Mouse (Mus musculus) left cerebral cortex, adult 18-20 months (tissue): ENCODE data around the gene Man2a1. TPM values are rescaled to one million over a fixed set of nuclear protein-coding genes. Genes with fewer than 3 reads are reported as not detected.

Experiments used
- DNase-seq, 2 experiments: peaks; one replicate each; pipeline ENCODE4 v3.0.0; 2021 to 2022; ENCODE audit warnings: low spot score in 2 of 2, mixed read lengths in 1 of 2
- total RNA-seq, 2 experiments: library from RNA; stranded (reverse); gene quantifications; 2 replicates each; pipeline ENCODE4 v1.2.3; 2021

Gene Man2a1
- total RNA-seq, 2 experiments from 2014 or later: 17.2 to 18.8 TPM

- no peak for DNase-seq
These were observed 96.8 kb downstream of the Man2a1 start for GRCm38 (mm10) chr17:64697277-64697831.

- DNase-seq: no peak
These were observed 98.0 kb downstream of the Man2a1 start for GRCm38 (mm10) chr17:64698516-64698915.

DNA sequence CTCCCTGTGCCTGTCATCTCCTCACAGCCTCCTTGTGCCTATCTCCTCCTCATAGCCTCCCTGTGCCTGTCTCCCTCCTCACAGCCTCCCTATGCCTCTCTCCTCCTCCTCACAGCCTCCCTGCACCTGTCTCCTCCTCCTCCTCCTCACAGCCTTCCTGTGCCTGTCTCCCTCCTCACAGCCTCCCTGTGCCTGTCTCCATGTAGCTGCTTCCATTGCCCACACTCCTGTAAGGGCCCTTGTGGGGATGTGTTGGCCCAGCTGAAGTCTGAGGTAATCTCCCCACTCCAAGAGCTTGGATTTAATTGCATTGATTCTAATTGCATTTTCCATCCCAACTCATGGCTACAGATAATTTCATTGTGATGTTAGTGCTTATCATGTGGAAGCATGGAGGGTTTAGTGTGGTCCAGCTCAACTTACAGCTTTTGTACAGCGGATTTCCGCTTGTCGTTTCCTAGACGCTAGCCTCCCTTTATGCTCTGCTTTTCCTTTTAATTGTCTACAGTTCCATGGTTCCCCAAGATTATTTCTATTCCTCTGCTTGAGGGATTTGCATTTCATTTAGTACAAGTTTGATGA, 103.2 kb downstream of the Man2a1 start:
- DNase-seq: no peak

- no peak for DNase-seq
These were observed 107.0 kb downstream of the Man2a1 start for GRCm38 (mm10) chr17:64707529-64707928.

- no peak for DNase-seq
These were observed 115.8 kb downstream of the Man2a1 start for GRCm38 (mm10) chr17:64716318-64716717.

- DNase-seq: no peak
These were observed 119.2 kb downstream of the Man2a1 start for GRCm38 (mm10) chr17:64719760-64720159.

DNA sequence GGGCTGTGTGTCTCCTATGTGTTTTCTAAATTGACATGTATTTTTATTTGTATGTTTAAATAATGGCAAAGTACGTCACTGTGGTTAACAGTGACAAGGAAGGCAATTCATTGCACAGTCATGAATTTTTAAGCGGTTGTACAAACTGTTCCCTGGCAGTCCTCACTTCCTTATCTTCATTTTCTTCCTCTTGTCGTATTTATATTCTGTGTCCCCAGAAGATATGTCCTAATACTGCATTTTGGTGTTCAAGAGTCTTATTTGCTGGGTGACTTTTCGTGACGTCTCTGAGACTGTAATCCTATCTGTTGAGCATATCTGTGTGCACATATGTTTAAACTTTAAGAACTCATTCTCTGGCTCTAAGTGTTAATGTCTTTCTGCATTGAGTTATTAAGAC, 120.6 kb downstream of the Man2a1 start:
- DNase-seq: no peak

- DNase-seq: no peak
These were observed 122.6 kb downstream of the Man2a1 start for GRCm38 (mm10) chr17:64723162-64723561.

DNA sequence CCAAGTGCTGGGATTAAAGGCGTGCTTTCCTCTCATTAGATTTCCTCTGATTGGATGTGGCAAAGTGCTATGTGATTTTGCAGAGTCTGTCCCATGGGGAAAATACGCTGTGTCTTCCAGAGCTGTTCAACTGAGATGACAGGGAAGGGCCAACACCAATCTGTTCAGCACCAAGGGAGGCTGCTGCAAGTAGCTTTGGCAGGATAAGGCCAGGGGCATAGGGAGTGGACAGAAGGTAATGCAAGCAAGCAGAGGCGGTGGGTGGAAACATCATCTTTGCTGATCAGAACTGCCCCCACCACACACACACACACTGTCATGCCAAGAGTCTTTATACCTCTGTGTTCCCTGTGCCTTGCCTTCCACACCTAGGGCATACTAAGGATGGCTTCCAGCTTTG, 124.7 kb downstream of the Man2a1 start:
- DNase-seq: no peak

GRCm38 (mm10) chr17:64726032-64726431, 125.5 kb downstream of the Man2a1 start:
- no peak for DNase-seq

- no peak for DNase-seq
These were observed 135.0 kb downstream of the Man2a1 start for GRCm38 (mm10) chr17:64735492-64735891.

GRCm38 (mm10) chr17:64737918-64738317, 137.4 kb downstream of the Man2a1 start:
- DNase-seq: no peak

DNA sequence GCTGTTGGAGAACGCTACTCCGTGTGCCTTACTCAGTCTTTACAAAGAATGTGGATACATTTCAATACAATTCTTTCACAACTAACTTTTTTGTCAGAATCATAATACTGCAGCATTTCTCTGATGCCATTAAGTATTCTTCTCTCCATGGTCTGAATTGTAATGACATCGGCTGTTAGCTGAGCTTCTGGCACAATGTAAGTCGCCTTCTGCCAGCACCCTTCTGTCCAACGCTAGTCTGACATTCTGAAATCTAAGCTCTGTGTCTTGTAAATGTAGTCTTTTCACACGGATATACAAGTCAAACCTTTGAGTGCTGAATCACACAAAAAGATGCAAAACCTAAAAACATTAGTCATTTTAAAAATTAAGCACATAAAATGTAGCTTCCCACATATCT, 138.6 kb downstream of the Man2a1 start:
- DNase-seq: no peak

DNA sequence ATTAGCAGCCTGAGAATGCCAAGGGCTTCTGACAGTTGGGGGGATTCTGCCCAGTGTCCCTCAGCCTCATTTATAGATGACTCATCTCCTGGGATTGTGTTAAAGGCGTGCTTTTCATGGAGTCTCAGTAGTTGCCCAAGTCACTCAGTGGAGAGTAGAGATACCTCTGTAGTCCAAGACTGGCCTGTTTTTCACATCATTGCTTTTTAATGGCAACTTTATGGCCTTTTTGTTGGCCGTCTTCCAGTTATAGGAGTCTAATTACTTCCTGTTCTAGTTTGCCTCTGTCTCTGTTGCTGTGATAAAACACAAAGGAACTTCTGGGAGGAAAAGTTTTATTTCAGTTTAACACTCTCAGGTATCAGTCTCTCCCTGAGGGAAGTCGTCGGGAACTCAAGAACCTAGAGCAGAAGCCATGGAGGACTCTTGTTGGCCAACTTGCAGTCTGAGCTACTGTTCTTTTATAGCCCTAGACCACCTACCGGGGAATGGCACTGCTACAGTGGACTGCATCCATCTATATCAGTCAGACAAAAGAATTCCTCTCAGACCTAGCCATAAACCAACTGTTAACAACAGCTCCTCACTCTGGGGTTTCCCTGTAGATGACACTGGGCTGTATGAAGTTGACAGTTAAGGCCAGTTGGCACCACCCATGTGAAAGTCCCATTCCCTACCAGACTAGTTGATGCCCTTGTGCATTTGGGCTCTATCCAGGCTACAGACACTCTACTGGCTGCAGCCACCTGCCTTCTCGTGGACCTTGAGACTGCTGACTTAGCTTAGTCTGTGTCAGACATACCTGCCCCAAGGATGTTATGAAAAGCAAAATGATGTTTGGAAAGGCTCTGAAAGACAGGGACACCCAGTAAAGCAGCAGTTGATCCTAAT, 142.4 kb downstream of the Man2a1 start:
- no peak for DNase-seq

GRCm38 (mm10) chr17:64743606-64744300, 143.2 kb downstream of the Man2a1 start:
- no peak for DNase-seq

DNA sequence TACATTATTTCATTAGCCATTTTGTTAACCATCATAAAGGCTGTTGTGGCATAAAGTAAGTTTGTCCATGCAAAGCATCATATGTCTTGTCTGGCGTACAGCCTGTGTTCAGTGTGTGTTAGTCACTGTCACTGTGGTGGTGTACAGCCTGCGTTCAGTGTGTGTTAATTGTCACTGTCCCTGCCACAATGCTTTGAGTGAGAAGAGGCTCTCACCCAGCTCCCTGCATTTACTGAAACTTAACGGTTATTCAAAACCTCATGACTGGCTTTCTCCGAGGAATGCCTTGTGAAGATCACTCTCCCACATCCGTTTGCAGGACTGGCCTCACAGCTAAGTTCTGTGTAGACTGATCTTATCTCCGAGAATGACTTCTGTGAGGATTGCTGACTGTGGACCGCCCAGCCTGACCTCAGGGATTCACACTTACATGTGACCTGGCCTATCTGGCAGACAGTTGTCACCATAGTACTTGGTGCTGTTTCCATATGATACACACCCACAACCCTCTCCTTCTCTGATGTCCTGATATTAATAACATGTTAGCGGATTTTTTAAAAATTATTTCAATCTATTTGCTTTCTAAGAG, 146.2 kb downstream of the Man2a1 start:
- DNase-seq: no peak

DNA sequence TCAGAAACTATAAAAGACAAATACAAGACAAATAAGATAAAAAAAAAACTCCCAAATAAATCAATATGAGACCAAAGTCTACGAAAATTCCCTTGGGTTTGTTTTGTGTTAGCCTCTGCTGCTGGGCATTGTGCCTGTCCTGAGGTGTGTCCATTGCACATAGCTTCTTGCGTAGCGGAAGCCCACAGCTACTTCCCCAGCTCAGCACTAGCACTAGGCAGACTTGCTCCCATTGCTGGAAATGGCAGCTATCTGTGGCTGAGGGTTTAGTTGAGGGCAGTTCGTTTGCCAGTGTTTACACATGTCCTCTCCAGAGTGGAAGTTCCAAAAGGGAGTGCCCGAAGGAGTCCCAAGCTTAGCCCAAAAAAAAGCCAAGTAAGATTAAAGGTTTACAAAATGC, 146.9 kb downstream of the Man2a1 start:
- no peak for DNase-seq

- DNase-seq: no peak
These were observed 147.6 kb downstream of the Man2a1 start for GRCm38 (mm10) chr17:64748131-64748530.

DNA sequence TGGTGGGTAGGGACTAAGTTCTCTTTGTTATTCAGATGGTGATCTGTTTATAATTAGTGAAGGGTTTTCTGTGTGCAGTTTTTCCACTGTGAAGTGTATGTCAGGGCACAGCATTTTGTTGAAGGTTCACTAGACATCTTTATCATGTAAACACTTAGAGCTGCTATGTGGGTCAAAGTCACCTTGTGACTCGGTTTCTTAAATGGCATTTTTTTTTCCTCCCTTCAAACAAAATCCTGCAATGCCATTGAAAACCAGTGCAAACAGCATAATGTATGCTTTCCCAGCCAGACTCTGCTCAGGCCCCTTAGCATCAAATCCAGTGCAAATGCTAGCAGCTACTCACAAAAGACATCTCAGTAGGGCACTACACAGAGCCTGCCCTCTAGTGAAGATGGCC, 148.6 kb downstream of the Man2a1 start:
- DNase-seq: no peak

DNA sequence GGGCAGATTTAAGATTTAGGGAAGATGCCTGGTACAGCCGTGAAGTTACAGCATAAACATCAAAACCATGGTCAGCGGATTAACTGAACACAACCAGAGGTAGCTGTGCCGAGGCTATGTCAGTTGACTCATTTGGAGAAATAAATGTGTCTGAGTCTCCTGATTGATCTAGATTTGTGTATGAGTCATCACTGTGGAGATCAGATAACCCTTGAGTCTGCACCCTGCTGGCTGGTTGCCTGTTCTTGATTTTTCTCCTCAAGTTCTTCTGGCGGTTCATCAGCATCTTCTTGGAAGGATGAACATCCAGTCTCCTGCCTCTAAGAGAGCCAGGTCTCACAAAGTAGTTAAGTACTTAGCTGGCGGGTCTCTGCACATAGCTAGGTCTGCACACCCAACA, 150.7 kb downstream of the Man2a1 start:
- DNase-seq: no peak
